Comparison of ENCODE assay signal across 15 mouse cellular contexts in genomic region chr11:21001400-21001799, GRCm38 (mm10).
"Had no signal": no experiment of that assay in that cellular context is flagged by ENCODE, and none has a peak within 500 bp of the region (broad histone marks: within the 10 kb centered on the region; RNA-seq: fewer than 3 reads in every experiment).

No protein-coding gene starts in this region.

- H3K27me3 ChIP-seq: intestine, embryonic 15.5 days; limb, embryonic 13.5 days; midbrain, embryonic 13.5 days; neural tube, embryonic 12.5 days; stomach, embryonic 15.5 days had no signal

- H3K27ac ChIP-seq: intestine, embryonic 15.5 days; layer of hippocampus, adult 2 months; limb, embryonic 13.5 days; midbrain, embryonic 13.5 days; neural tube, embryonic 12.5 days; stomach, embryonic 15.5 days had no signal

- H3K4me3 ChIP-seq: intestine, embryonic 15.5 days; layer of hippocampus, adult 2 months; limb, embryonic 13.5 days; midbrain, embryonic 13.5 days; myocyte; neural tube, embryonic 12.5 days; stomach, embryonic 15.5 days had no signal

- H3K4me1 ChIP-seq: intestine, embryonic 15.5 days; limb, embryonic 13.5 days; midbrain, embryonic 13.5 days; neural tube, embryonic 12.5 days; stomach, embryonic 15.5 days had no signal

- ATAC-seq: intestine, embryonic 15.5 days; midbrain, embryonic 13.5 days had no signal

- H3K36me3 ChIP-seq: intestine, embryonic 15.5 days; limb, embryonic 13.5 days; midbrain, embryonic 13.5 days; neural tube, embryonic 12.5 days; stomach, embryonic 15.5 days had no signal

- H3K9me3 ChIP-seq: intestine, embryonic 15.5 days; limb, embryonic 13.5 days; midbrain, embryonic 13.5 days; neural tube, embryonic 12.5 days; stomach, embryonic 15.5 days had no signal

- H3K9ac ChIP-seq: intestine, embryonic 15.5 days; limb, embryonic 13.5 days; midbrain, embryonic 13.5 days; neural tube, embryonic 12.5 days; stomach, embryonic 15.5 days had no signal

- DNase-seq: kidney, adult 18-20 months; kidney, postnatal 10 days; kidney, postnatal 4 days; left cerebral cortex, postnatal 4 days; lung, adult 18-20 months; right cerebral cortex, postnatal 4 days; spleen, adult 18-20 months; thymus, postnatal 25 days had no signal

- H3K4me2 ChIP-seq: intestine, embryonic 15.5 days; limb, embryonic 13.5 days; midbrain, embryonic 13.5 days; neural tube, embryonic 12.5 days; stomach, embryonic 15.5 days had no signal
